Mouse (Mus musculus): Measurements from ENCODE around the gene Capn12. TPM values are rescaled to one million over a fixed set of nuclear protein-coding genes. Genes with fewer than 3 reads are reported as not detected.
"Not testable (repeated sequence)": the region's sequence is repeated elsewhere in the genome, so short reads cannot be mapped to it uniquely, and the experiment has no call there.

Gene Capn12
- polyA plus RNA-seq, 1 experiment, result 1.2 TPM

DNA sequence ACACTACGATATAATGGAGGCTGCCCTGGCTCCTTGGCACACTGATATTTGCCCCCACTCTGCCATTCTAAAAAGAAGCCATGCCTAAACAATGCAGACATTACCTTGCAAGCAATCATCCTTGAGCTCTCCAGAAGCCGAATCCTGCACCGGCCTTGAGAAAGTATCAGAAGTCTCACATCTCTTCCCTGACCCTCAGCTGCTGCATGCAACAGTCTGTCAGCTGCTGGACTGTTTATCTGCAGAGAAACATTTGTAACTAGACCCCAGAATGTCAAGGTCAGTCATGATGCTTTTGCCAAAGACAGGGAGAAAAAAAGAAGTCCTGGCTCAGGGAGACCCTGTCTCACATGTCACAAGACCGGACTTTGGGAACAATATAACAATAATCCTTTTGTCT, 5.1 kb upstream of the Capn12 start:
- Histone ChIP-seq H3K4me1 (ENCODE audit: control insufficient read depth, insufficient read depth, low read length) (no peaks in the 10 kb centered on the region), H3K27ac (ENCODE audit: insufficient read depth, low read length) (no peak overlapping the region), H3K4me3 (ENCODE audit: insufficient read depth, low read length) (no peak overlapping the region)
- TF ChIP-seq POLR2A (IDR thresholded peaks at IDR 0.05; ENCODE audit: extremely low read depth, insufficient read depth, low read length) (no peak), CTCF (IDR thresholded peaks at IDR 0.05; ENCODE audit: extremely low read depth, insufficient read depth, low read length) (no peak)

DNA sequence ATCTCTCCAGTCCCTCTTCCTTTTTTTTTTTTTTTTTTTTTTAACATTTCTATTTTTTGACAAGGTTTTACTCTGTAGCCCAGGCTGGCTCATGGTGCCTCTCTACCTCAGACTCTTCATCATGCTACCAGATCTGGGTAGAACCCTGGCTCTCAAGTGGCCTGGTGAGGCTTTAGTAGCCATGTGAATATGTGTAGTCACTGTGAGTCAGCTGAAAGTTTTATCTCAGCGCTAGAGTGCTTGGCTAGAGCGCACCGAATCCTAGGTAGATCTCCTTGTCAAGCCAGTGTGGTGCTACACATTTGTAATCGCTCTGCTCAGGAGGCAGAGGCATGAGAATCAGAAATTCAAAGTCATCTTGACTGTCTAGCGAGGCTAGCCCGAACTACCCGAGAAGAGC, 4.1 kb upstream of the Capn12 start:
- TF ChIP-seq CTCF (IDR thresholded peaks at IDR 0.05; ENCODE audit: extremely low read depth, insufficient read depth, low read length) (no peak), POLR2A (IDR thresholded peaks at IDR 0.05; ENCODE audit: extremely low read depth, insufficient read depth, low read length) (no peak)
- H3K27ac ChIP-seq (ENCODE audit: insufficient read depth, low read length), result no peak overlapping the region
- no peak overlapping the region for H3K4me3 ChIP-seq (ENCODE audit: insufficient read depth, low read length)
- no peaks in the 10 kb centered on the region for H3K4me1 ChIP-seq (ENCODE audit: control insufficient read depth, insufficient read depth, low read length)

DNA sequence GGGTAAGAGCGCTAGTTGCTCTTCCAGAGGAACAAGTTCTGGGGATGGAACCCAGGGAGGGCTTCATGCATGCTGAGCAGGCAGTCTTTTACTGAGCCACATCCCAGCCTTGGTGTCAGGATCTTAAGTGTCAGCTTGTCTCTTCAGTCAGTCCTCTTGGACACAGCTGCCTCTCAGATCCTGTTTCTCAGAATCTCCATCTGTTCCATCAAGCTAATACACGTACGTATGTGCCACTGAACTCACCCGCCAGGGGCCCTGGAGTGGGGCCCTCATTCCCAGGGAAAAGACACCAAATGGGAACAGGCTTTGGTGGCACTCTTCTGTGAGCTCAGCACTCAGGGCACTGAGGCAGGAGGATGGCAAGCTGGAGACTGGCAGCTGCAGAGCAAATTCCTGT, 3.4 kb upstream of the Capn12 start:
- Histone ChIP-seq H3K27ac (ENCODE audit: insufficient read depth, low read length) (no peak overlapping the region), H3K4me3 (ENCODE audit: insufficient read depth, low read length) (no peak overlapping the region), H3K4me1 (ENCODE audit: control insufficient read depth, insufficient read depth, low read length) (no peaks in the 10 kb centered on the region)
- TF ChIP-seq CTCF (IDR thresholded peaks at IDR 0.05; ENCODE audit: extremely low read depth, insufficient read depth, low read length), result no peak
- TF ChIP-seq POLR2A (IDR thresholded peaks at IDR 0.05; ENCODE audit: extremely low read depth, insufficient read depth, low read length), result no peak

DNA sequence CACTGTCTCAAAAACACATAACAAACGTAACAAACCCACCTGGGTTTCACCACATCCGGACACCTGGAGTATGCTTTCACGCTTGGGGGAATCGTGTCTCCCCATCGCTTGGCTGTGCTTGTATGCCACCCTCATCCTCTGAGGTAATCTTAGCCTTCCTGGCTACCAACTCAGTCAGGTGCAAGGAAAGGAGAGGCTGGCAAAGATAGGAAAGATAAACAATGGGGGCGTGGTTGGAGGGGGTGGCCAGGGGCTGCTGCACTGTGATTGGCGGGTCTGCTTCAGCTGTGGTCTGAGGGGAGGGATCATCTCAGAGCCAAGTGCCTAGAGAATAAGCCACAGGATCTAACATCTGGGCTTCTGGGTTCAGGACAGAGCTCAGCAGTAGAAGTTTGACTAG, 1.6 kb upstream of the Capn12 start:
- no peak for TF ChIP-seq CTCF (IDR thresholded peaks at IDR 0.05; ENCODE audit: extremely low read depth, insufficient read depth, low read length)
- no peak for TF ChIP-seq POLR2A (IDR thresholded peaks at IDR 0.05; ENCODE audit: extremely low read depth, insufficient read depth, low read length)
- Histone ChIP-seq H3K4me3 (ENCODE audit: insufficient read depth, low read length) (no peak overlapping the region), H3K27ac (ENCODE audit: insufficient read depth, low read length) (no peak overlapping the region), H3K4me1 (ENCODE audit: control insufficient read depth, insufficient read depth, low read length) (no peaks in the 10 kb centered on the region)

DNA sequence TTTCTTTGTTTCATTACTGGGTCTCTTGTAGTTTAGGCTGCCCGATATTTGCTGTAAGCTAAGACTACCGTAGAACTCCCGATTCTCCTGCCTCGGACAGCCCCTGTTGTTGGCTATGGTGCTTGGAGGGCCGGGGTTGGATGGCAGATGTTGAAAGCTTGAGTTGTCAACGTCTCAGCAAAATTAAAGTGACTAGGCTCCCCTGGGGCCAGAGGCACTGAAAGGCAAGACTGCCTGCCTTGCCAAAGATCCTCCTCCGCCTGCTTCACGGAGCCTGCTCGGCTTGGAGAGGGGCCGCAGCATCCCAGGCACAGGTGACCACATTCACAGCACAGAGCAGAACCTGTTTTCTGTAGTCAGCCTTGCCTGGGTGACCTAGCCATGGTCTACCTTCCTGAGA, 668 bp upstream of the Capn12 start:
- Histone ChIP-seq H3K4me3 (ENCODE audit: insufficient read depth, low read length) (no peak overlapping the region), H3K27ac (ENCODE audit: insufficient read depth, low read length) (no peak overlapping the region), H3K4me1 (ENCODE audit: control insufficient read depth, insufficient read depth, low read length) (no peaks in the 10 kb centered on the region)
- TF ChIP-seq POLR2A (IDR thresholded peaks at IDR 0.05; ENCODE audit: extremely low read depth, insufficient read depth, low read length), result no peak
- TF ChIP-seq CTCF (IDR thresholded peaks at IDR 0.05; ENCODE audit: extremely low read depth, insufficient read depth, low read length), result no peak

DNA sequence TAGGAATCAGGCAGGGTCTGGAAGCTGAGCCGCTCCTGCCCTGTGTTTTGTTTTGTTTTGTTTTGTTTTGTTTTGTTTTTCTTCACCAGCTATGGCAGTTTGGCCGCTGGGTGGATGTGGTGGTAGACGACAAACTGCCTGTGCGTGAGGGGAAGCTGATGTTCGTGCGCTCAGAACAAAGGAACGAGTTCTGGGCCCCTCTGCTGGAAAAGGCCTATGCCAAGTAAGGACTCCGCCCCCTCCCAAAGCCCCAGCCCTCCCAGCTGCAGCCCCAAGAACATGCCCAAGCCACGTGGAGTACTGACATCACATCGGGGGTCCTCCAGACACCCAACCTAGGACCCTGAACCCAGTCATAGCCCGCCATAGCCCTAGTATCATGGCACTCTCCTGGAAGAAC, 1.8 kb downstream of the Capn12 start:
- Histone ChIP-seq H3K27ac (ENCODE audit: insufficient read depth, low read length) (no peak overlapping the region), H3K4me3 (ENCODE audit: insufficient read depth, low read length) (no peak overlapping the region), H3K4me1 (ENCODE audit: control insufficient read depth, insufficient read depth, low read length) (no peaks in the 10 kb centered on the region)
- TF ChIP-seq POLR2A (IDR thresholded peaks at IDR 0.05; ENCODE audit: extremely low read depth, insufficient read depth, low read length), result no peak

DNA sequence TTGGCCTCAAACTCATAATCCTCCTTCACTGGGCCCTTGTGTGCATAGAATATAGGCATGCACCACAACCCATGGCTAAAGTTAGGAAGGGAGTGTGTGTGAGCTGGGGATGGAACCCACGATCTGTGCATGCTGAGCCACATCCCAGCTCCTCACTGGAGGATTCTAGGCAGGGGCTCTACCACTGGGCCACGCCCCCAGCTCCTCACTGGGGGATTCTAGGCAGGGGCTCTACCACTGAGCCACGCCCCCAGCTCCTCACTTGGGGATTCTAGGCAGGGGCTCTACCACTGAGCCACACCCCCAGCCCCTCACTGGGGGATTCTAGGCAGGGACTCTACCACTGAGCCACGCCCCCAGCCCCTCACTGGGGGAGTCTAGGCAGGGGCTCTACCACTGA, 2.5 kb downstream of the Capn12 start:
- H3K4me1 ChIP-seq (ENCODE audit: control insufficient read depth, insufficient read depth, low read length); H3K27ac ChIP-seq (ENCODE audit: insufficient read depth, low read length); H3K4me3 ChIP-seq (ENCODE audit: insufficient read depth, low read length): not testable (repeated sequence)

DNA sequence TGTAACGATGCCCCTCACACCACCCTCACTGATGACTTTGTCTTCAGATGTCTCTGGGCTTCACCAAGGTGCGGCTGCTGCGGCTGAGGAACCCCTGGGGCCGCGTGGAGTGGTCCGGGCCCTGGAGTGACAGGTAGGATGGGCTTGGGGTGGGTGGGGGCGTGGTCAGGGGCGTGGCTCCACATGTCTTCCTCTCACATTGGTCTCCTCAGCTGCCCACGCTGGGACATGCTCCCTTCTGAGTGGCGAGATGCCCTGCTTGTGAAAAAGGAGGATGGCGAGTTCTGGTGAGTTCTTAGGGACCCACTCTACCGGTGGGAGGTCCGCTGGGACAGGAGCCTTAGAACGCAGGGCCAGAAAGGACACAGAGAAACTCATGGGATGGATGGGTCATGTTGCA, 5.3 kb downstream of the Capn12 start:
- H3K27ac ChIP-seq (ENCODE audit: insufficient read depth, low read length), result no peak overlapping the region
- no peak overlapping the region for H3K4me3 ChIP-seq (ENCODE audit: insufficient read depth, low read length)
- TF ChIP-seq POLR2A (IDR thresholded peaks at IDR 0.05; ENCODE audit: extremely low read depth, insufficient read depth, low read length) (no peak), CTCF (IDR thresholded peaks at IDR 0.05; ENCODE audit: extremely low read depth, insufficient read depth, low read length) (no peak)
- no peaks in the 10 kb centered on the region for H3K4me1 ChIP-seq (ENCODE audit: control insufficient read depth, insufficient read depth, low read length)

DNA sequence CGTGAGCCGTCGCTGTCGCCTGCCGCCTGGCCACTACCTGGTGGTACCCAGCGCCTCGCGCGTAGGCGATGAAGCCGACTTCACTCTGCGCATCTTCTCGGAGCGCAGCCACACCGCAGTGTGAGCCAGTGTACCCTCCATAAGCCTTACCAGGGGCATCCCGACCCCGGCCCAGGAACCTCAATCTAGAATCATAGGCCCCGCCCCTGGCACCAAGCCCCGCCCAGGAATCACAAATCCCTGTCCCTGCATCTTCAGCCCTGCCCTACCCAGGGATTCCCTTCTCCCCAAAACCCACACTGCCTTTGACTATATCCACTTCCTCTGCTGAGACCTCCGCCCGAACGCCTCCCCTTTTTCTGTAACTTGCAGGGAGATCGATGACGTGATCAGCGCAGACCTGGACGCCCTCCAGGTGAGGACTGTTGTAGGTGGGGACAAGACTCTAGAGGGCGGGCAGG, 7.5 kb downstream of the Capn12 start:
- Histone ChIP-seq H3K4me3 (ENCODE audit: insufficient read depth, low read length) (peak overlapping the region; percentile 36), H3K27ac (ENCODE audit: insufficient read depth, low read length) (no peak overlapping the region)
- TF ChIP-seq CTCF (IDR thresholded peaks at IDR 0.05; ENCODE audit: extremely low read depth, insufficient read depth, low read length), result no peak
- no peak for TF ChIP-seq POLR2A (IDR thresholded peaks at IDR 0.05; ENCODE audit: extremely low read depth, insufficient read depth, low read length)

DNA sequence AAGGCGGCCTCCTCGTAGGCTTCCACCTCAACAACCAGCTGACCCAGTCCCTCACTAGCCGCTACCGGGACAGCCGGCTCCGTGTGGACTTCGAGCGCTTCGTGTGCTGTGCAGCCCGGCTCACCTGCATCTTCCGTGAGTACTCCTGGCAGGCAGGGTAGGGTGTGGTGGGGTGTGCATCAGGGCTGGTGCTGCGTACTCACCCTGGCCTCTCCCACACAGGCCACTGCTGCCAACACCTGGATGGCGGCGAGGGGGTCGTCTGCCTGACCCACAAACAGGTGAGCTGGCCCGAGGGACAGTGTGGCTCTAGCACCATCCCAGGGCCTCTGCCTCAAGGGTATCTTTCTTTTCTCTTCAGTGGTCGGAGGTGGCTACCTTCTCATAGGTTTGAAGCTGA, 11.4 kb downstream of the Capn12 start:
- H3K4me3 ChIP-seq (ENCODE audit: insufficient read depth, low read length), result no peak overlapping the region

More for the DNA sequence above, 7.5 kb downstream of the Capn12 start:
- H3K4me1 ChIP-seq (ENCODE audit: control insufficient read depth, insufficient read depth, low read length), result no peaks in the 10 kb centered on the region

More for the DNA sequence above, 11.4 kb downstream of the Capn12 start:
- Histone ChIP-seq H3K27ac (ENCODE audit: insufficient read depth, low read length) (no peak overlapping the region), H3K4me1 (ENCODE audit: control insufficient read depth, insufficient read depth, low read length) (no peaks in the 10 kb centered on the region)
- TF ChIP-seq CTCF (IDR thresholded peaks at IDR 0.05; ENCODE audit: extremely low read depth, insufficient read depth, low read length), result no peak
- TF ChIP-seq POLR2A (IDR thresholded peaks at IDR 0.05; ENCODE audit: extremely low read depth, insufficient read depth, low read length), result no peak

All from cortical plate, adult 2 months (tissue).